Mouse (Mus musculus) heart, embryonic 11.5 days (tissue): Measurements from ENCODE around the gene Olfr609. TPM values are rescaled to one million over a fixed set of nuclear protein-coding genes. Genes with fewer than 3 reads are reported as not detected.

Experiments used
- polyA plus RNA-seq: library from polyadenylated mRNA; unstranded; fragments of >200 nt; fragmentation: Nextera tagmentation; extraction: Ambion mirVana; gene quantifications from 2 replicates; pipeline ENCODE4 v1.2.1, GENCODE M21; 2014

The Olfr609 gene
- polyA plus RNA-seq, 1 experiment from 2014 or later, result not detected

Other genes with a start within 250 kb of the Olfr609 start
- gene Usp17ld, start 245.6 kb downstream of the Olfr609 start, polyA plus RNA-seq, result not detected in 2 replicates
- not detected in 2 replicates for gene Olfr596, start 192.4 kb downstream of the Olfr609 start, polyA plus RNA-seq
- not detected in 2 replicates for gene Olfr597, start 181.7 kb downstream of the Olfr609 start, polyA plus RNA-seq
- not detected in 2 replicates for gene Olfr598, start 174.5 kb downstream of the Olfr609 start, polyA plus RNA-seq
- not detected in 2 replicates for gene Olfr599, start 162.1 kb downstream of the Olfr609 start, polyA plus RNA-seq
- gene Olfr600, start 148.4 kb downstream of the Olfr609 start, polyA plus RNA-seq, result not detected in 2 replicates
- not detected in 2 replicates for gene Olfr601, start 135.4 kb downstream of the Olfr609 start, polyA plus RNA-seq
- not detected in 2 replicates for gene Olfr603, start 111.9 kb downstream of the Olfr609 start, polyA plus RNA-seq
- not detected in 2 replicates for gene Usp17lc, start 83.0 kb downstream of the Olfr609 start, polyA plus RNA-seq
- not detected in 2 replicates for gene Olfr605, start 52.6 kb downstream of the Olfr609 start, polyA plus RNA-seq
- not detected in 2 replicates for gene Olfr606, start 49.0 kb downstream of the Olfr609 start, polyA plus RNA-seq
- not detected in 2 replicates for gene Olfr607, start 33.9 kb downstream of the Olfr609 start, polyA plus RNA-seq
- gene Olfr608, start 28.2 kb downstream of the Olfr609 start, polyA plus RNA-seq, result not detected in 2 replicates
- not detected in 2 replicates for gene Olfr610, start 14.1 kb upstream of the Olfr609 start, polyA plus RNA-seq
- gene Olfr611, start 22.8 kb upstream of the Olfr609 start, polyA plus RNA-seq, result not detected in 2 replicates
- gene Olfr612, start 44.7 kb upstream of the Olfr609 start, polyA plus RNA-seq, result not detected in 2 replicates
- gene Olfr613, start 50.0 kb upstream of the Olfr609 start, polyA plus RNA-seq, result not detected in 2 replicates
- gene Olfr615, start 58.0 kb upstream of the Olfr609 start, polyA plus RNA-seq, result not detected in 2 replicates
- not detected in 2 replicates for gene Olfr616, start 71.1 kb upstream of the Olfr609 start, polyA plus RNA-seq
- gene Olfr617, start 75.0 kb upstream of the Olfr609 start, polyA plus RNA-seq, result not detected in 2 replicates
- not detected in 2 replicates for gene Olfr618, start 92.0 kb upstream of the Olfr609 start, polyA plus RNA-seq
- not detected in 2 replicates for gene Olfr619, start 102.5 kb upstream of the Olfr609 start, polyA plus RNA-seq
- gene Olfr620, start 114.5 kb upstream of the Olfr609 start, polyA plus RNA-seq, result not detected in 2 replicates
- gene Olfr622, start 144.6 kb upstream of the Olfr609 start, polyA plus RNA-seq, result not detected in 2 replicates
- not detected in 2 replicates for gene Olfr623, start 165.6 kb upstream of the Olfr609 start, polyA plus RNA-seq
- 0.03 TPM in 1 of 2 replicates, not detected in the other for gene Olfr624, start 173.1 kb upstream of the Olfr609 start, polyA plus RNA-seq
- not detected in 2 replicates for gene Olfr625-ps1, start 184.7 kb upstream of the Olfr609 start, polyA plus RNA-seq
- gene Olfr243, start 216.6 kb upstream of the Olfr609 start, polyA plus RNA-seq, result not detected in 2 replicates
- not detected in 2 replicates for gene Olfr628, start 232.3 kb upstream of the Olfr609 start, polyA plus RNA-seq
- not detected in 2 replicates for gene Olfr629, start 246.9 kb upstream of the Olfr609 start, polyA plus RNA-seq